Comparison of ENCODE assay signal across 8 mouse cellular contexts in the genomic region with DNA sequence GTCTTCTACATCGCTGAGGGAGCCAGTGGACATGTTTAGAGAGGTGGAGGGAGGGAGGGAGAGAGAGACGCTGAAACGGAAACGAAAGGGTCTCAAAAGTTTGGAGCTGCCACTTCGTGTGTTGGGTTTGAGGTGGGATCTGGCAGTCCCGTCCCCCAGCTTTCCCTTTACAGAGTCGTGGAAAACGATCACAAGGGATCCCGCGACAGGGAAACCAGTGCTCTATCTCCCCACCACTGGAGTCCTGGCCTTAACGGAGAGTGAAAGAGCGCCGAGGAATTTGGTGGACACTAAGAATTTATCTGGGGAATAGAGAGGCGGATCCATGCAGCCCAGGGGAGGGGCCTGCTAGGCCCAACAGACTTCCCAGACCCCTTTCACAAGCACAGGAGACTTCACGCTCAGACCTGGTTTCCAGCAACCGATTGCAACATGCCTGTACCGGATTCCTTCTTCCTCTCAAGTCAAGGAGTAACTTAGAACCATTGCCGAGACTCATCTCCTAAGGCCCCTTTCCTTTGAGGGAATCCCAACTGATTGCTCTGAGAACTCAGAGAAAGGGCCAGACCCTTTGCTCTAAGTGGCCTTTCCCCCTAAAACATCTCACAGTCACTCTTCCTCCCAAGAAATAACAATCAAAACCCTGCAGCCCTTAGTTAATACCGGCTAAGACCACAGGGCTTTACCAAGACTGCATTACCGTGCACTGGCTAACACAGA. TPM values are rescaled to one million over a fixed set of nuclear protein-coding genes. Genes with fewer than 3 reads are reported as not detected.
DNase-seq lines count a peak whose midpoint lies in the region; ATAC-seq and TF ChIP-seq lines count a peak whose summit lies in the region.

A gene (minus strand): TSS at position 304 of the 720 bp plus-strand sequence.

- H3K4me1 ChIP-seq in ES-E14 (ENCODE audit: control insufficient read depth in 2 of 2, insufficient read depth in 2 of 2, low read length in 2 of 2, poor library complexity in 1 of 2), result 0 out of 4 replicates have a peak, but pooled peaks cover 0 to 4% of the 10 kb centered on the region in 2 experiments
- no peaks in the 10 kb centered on the region for H3K4me1 ChIP-seq in embryonic facial prominence, embryonic 12.5 days
- peaks cover 10% of the 10 kb centered on the region for H3K4me1 ChIP-seq in hindbrain, embryonic 13.5 days (replicated peaks)

- no peak within 1 kb of the TSS for H3K27ac ChIP-seq in ES-E14 (ENCODE audit: insufficient read depth, low read depth, low read length, poor library complexity, severe bottlenecking)
- no peak within 1 kb of the TSS for H3K27ac ChIP-seq in embryonic facial prominence, embryonic 12.5 days
- H3K27ac ChIP-seq in hindbrain, embryonic 13.5 days, result no peak within 1 kb of the TSS

- peaks cover 87% of the 10 kb centered on the region for H3K27me3 ChIP-seq in embryonic facial prominence, embryonic 12.5 days
- H3K27me3 ChIP-seq in hindbrain, embryonic 13.5 days, result peaks cover 95% of the 10 kb centered on the region

- H3K4me2 ChIP-seq in embryonic facial prominence, embryonic 12.5 days (replicated peaks), result 0 out of 2 replicates have a peak within 1 kb of the TSS, but pooled peaks have one; percentile 10
- no peak within 1 kb of the TSS for H3K4me2 ChIP-seq in hindbrain, embryonic 13.5 days

- no peak for ATAC-seq in embryonic facial prominence, embryonic 12.5 days (ENCODE audit: insufficient number of reproducible peaks, insufficient read depth, low FRiP score, low TSS enrichment)
- ATAC-seq in hindbrain, embryonic 13.5 days (ENCODE audit: low FRiP score), result no peak

- no peaks in the 10 kb centered on the region for H3K36me3 ChIP-seq in ES-E14 (ENCODE audit: control insufficient read depth, insufficient read depth, low read length, poor library complexity, severe bottlenecking)
- no peaks in the 10 kb centered on the region for H3K36me3 ChIP-seq in embryonic facial prominence, embryonic 12.5 days
- no peaks in the 10 kb centered on the region for H3K36me3 ChIP-seq in hindbrain, embryonic 13.5 days

- DNase-seq in ES-E14 (ENCODE audit: low read depth, low spot score), result no peak
- peak; percentile 15 for DNase-seq in liver
- DNase-seq in retina, postnatal 1 day, result peak; percentile 35
- no peak for DNase-seq in c-Kit-positive CD71-positive TER-119-positive erythroid progenitor cells, embryonic 14.5 days (ENCODE audit: low spot score)
- no peak for DNase-seq in right cerebral cortex, postnatal 10 days (ENCODE audit: low spot score in 2 of 2)
- no peak for DNase-seq in thymus, adult 18-20 months

- peak within 1 kb of the TSS; percentile 47 to 60 for H3K4me3 ChIP-seq in ES-E14 (ENCODE audit: insufficient read depth in 1 of 2, low read depth in 1 of 2, low read length in 2 of 2, poor library complexity in 1 of 2, severe bottlenecking in 1 of 2)
- peak within 1 kb of the TSS; percentile 19 for H3K4me3 ChIP-seq in embryonic facial prominence, embryonic 12.5 days
- peak within 1 kb of the TSS; percentile 5; the same call in 1 of the 2 replicates for H3K4me3 ChIP-seq in hindbrain, embryonic 13.5 days

- WGBS in embryonic facial prominence, embryonic 12.5 days, result under 1% methylated on average over 20 of the region's 20 CpGs
- 2% methylated on average over 20 of the region's 20 CpGs for WGBS in hindbrain, embryonic 13.5 days

- in situ Hi-C loops in ES-E14 (cut with MboI; ENCODE audit: low sequenced_read_pairs in 2 of 2, unreplicated experiment in 2 of 2), result loop anchor here in 1 of 2 experiments (25.0 kb wide), 1 partner anchor 542 kb away; a partner anchor contains a TSS

- H3K9me3 ChIP-seq in ES-E14 (ENCODE audit: control insufficient read depth, insufficient read depth, low read depth, low read length), result no peaks in the 10 kb centered on the region
- no peaks in the 10 kb centered on the region for H3K9me3 ChIP-seq in embryonic facial prominence, embryonic 12.5 days
- H3K9me3 ChIP-seq in hindbrain, embryonic 13.5 days, result no peaks in the 10 kb centered on the region

- peak within 1 kb of the TSS; percentile 18; the same call in 1 of the 2 replicates for H3K9ac ChIP-seq in ES-E14 (ENCODE audit: insufficient read depth, low read depth, low read length, poor library complexity, severe bottlenecking)
- H3K9ac ChIP-seq in embryonic facial prominence, embryonic 12.5 days, result no peak within 1 kb of the TSS
- no peak within 1 kb of the TSS for H3K9ac ChIP-seq in hindbrain, embryonic 13.5 days

TF ChIP-seq in ES-E14, 5 proteins besides CTCF, POLR2A, EP300 and RAD21:
- TF ChIP-seq HCFC1 (IDR thresholded peaks at IDR 0.05; ENCODE audit: borderline replicate concordance, insufficient read depth, low read length) (no peak), ZNF384 (IDR thresholded peaks at IDR 0.05; ENCODE audit: low read depth, low read length) (no peak), MAFK (IDR thresholded peaks at IDR 0.05; ENCODE audit: insufficient read depth, low read depth, low read length) (no peak), CHD2 (IDR thresholded peaks at IDR 0.05; ENCODE audit: low read depth, low read length) (no peak), ZC3H11A (IDR thresholded peaks at IDR 0.05; ENCODE audit: borderline replicate concordance, low read depth, low read length) (no peak)

RNA-seq across cellular contexts. Expression of the gene that starts here (rescaled TPM):
- total RNA-seq in ES-E14 (2012; rRNA removed), result not detected in 2 replicates
- 2.5 TPM in 2 replicates for polyA plus RNA-seq in embryonic facial prominence, embryonic 12.5 days (2016; fragmentation: Nextera tagmentation; extraction: Ambion mirVana)
- polyA plus RNA-seq in hindbrain, embryonic 13.5 days (2015; fragmentation: Nextera tagmentation; extraction: Ambion mirVana), result 1.0 and 1.5 TPM in 2 replicates

Comparison
In these comparisons a context has a peak if more than half of its experiments do, and no peak if none do; other contexts are left out.
1. DNase-seq: peak in liver (single experiment) and retina, postnatal 1 day (single experiment); none in ES-E14 (single experiment), c-Kit-positive CD71-positive TER-119-positive erythroid progenitor cells, embryonic 14.5 days (single experiment), right cerebral cortex, postnatal 10 days (0 of 2) and thymus, adult 18-20 months (0 of 2).
2. Peak in every context shown above with its lines, with median percentiles within 50 percentile points of each other: H3K4me3 ChIP-seq.